Mouse (Mus musculus) hindbrain, embryonic 14.5 days (tissue): Measurements from ENCODE around the gene Bbs9. TPM values are rescaled to one million over a fixed set of nuclear protein-coding genes. Genes with fewer than 3 reads are reported as not detected.
A peak's percentile ranks its signal among the peaks of the same experiment; 100 is the strongest.

Experiments
- ATAC-seq: fragments of 200-750 bp; cut with Nextera tagmentation; 2 replicates; pipeline ENCODE4 v1.8.0; 2017; ENCODE audit warnings: moderate number of reproducible peaks, mild to moderate bottlenecking, moderate TSS enrichment, moderate library complexity; ENCODE audit not compliant: low FRiP score
- DNase-seq: peaks from one replicate; pipeline ENCODE4 v3.0.0-alpha.2; 2015; ENCODE audit warnings: low spot score
- H3K27ac ChIP-seq: fragments of 300-500 bp; sonication (generic); 2 replicates; pipeline ENCODE4 v1.5.1; 2014; ENCODE audit warnings: mild to moderate bottlenecking, moderate library complexity
- H3K27me3 ChIP-seq: fragments of 300-500 bp; sonication (generic); 2 replicates; pipeline ENCODE4 v1.6.1; 2014; ENCODE audit warnings: mild to moderate bottlenecking, low read length, mixed read lengths; ENCODE audit not compliant: control insufficient read depth, insufficient read depth
- H3K36me3 ChIP-seq: fragments of 300-500 bp; sonication (generic); replicated peaks from 2 replicates; pipeline ENCODE4 v1.6.1; 2014; ENCODE audit not compliant: control insufficient read depth, insufficient read depth
- H3K4me1 ChIP-seq: fragments of 300-500 bp; sonication (generic); replicated peaks from 2 replicates; pipeline ENCODE4 v1.6.1; 2014; ENCODE audit warnings: antibody characterized with exemption, low read length, mixed read lengths; ENCODE audit not compliant: control insufficient read depth, insufficient read depth
- H3K4me2 ChIP-seq: fragments of 300-500 bp; sonication (generic); replicated peaks from 2 replicates; pipeline ENCODE4 v1.6.1; 2014; ENCODE audit warnings: mild to moderate bottlenecking, moderate library complexity
- H3K4me3 ChIP-seq: fragments of 300-500 bp; sonication (generic); replicated peaks from 2 replicates; pipeline ENCODE4 v1.5.1; 2014; ENCODE audit warnings: mild to moderate bottlenecking, low read length
- H3K9ac ChIP-seq: fragments of 300-500 bp; sonication (generic); 2 replicates; pipeline ENCODE4 v1.6.1; 2014
- H3K9me3 ChIP-seq: fragments of 300-500 bp; sonication (generic); 2 replicates; pipeline ENCODE4 v1.6.1; 2016; ENCODE audit warnings: low read length; ENCODE audit not compliant: control insufficient read depth
- WGBS: fragments of 180-500 bp; shearing (Covaris S2); extraction: QIAGEN DNeasy Blood & Tissue Kit; methylation state at CpG from one replicate; pipeline ENCODE4 v1.1.7; 2014; 5-methylcytosine and 5-hydroxymethylcytosine counted together
- polyA plus RNA-seq: library from polyadenylated mRNA; unstranded; fragments of >200 nt; fragmentation: Nextera tagmentation; extraction: Ambion mirVana; gene quantifications from 2 replicates; pipeline ENCODE4 v1.2.1, GENCODE M21; 2014

Gene Bbs9
- polyA plus RNA-seq, 1 experiment from 2014 or later, result 20.0 TPM

GRCm38 (mm10) chr9:22515076-22515475, 39.6 kb downstream of the Bbs9 start:
- Histone ChIP-seq H3K4me1 (no peaks in the 10 kb centered on the region), H3K36me3 (no peaks in the 10 kb centered on the region), H3K4me2 (no peak overlapping the region), H3K9me3 (no peaks in the 10 kb centered on the region), H3K9ac (no peak overlapping the region), H3K4me3 (no peak overlapping the region), H3K27ac (no peak overlapping the region), H3K27me3 (no peaks in the 10 kb centered on the region)
- no peak for ATAC-seq
- WGBS, result 93% methylated on average over 4 of the region's 4 CpGs
- no peak for DNase-seq

GRCm38 (mm10) chr9:22518394-22519041, 43.0 kb downstream of the Bbs9 start:
- Histone ChIP-seq H3K36me3 (no peaks in the 10 kb centered on the region), H3K4me1 (no peaks in the 10 kb centered on the region), H3K9me3 (peaks cover 8% of the 10 kb centered on the region; the same call in 1 of the 2 replicates), H3K9ac (no peak overlapping the region), H3K27me3 (no peaks in the 10 kb centered on the region), H3K4me3 (no peak overlapping the region), H3K4me2 (no peak overlapping the region), H3K27ac (no peak overlapping the region)
- 93% methylated on average over 3 of the region's 3 CpGs for WGBS
- DNase-seq (peak; percentile 70), ATAC-seq (no peak)

- Histone ChIP-seq H3K4me3 (no peak overlapping the region), H3K4me2 (no peak overlapping the region), H3K9ac (no peak overlapping the region), H3K4me1 (no peaks in the 10 kb centered on the region), H3K27me3 (no peaks in the 10 kb centered on the region), H3K27ac (no peak overlapping the region), H3K36me3 (no peaks in the 10 kb centered on the region), H3K9me3 (peaks cover 8% of the 10 kb centered on the region; the same call in 1 of the 2 replicates)
- ATAC-seq (no peak), DNase-seq (no peak)
- WGBS, result 91% methylated on average over 1 of the region's 1 CpGs
Measured at GRCm38 (mm10) chr9:22523460-22523859, 47.9 kb downstream of the Bbs9 start.

GRCm38 (mm10) chr9:22530734-22531489, 55.4 kb downstream of the Bbs9 start:
- no peaks in the 10 kb centered on the region for H3K9me3 ChIP-seq
- H3K36me3 ChIP-seq, result no peaks in the 10 kb centered on the region
- ATAC-seq (no peak), DNase-seq (no peak)
- H3K27ac ChIP-seq, result no peak overlapping the region
- H3K4me2 ChIP-seq, result no peak overlapping the region
- no peak overlapping the region for H3K9ac ChIP-seq
- no peaks in the 10 kb centered on the region for H3K27me3 ChIP-seq
- no peak overlapping the region for H3K4me3 ChIP-seq
- 89% methylated on average over 3 of the region's 3 CpGs for WGBS
- no peaks in the 10 kb centered on the region for H3K4me1 ChIP-seq

- no peak overlapping the region for H3K9ac ChIP-seq
- no peak overlapping the region for H3K4me2 ChIP-seq
- no peak overlapping the region for H3K27ac ChIP-seq
- no peaks in the 10 kb centered on the region for H3K27me3 ChIP-seq
- 78% methylated on average over 5 of the region's 5 CpGs for WGBS
- no peaks in the 10 kb centered on the region for H3K36me3 ChIP-seq
- no peak for DNase-seq
- H3K4me1 ChIP-seq, result no peaks in the 10 kb centered on the region
- no peak for ATAC-seq
- no peak overlapping the region for H3K4me3 ChIP-seq
- no peaks in the 10 kb centered on the region for H3K9me3 ChIP-seq
Measured at GRCm38 (mm10) chr9:22532112-22532511, 56.6 kb downstream of the Bbs9 start.

- no peak overlapping the region for H3K9ac ChIP-seq
Measured at GRCm38 (mm10) chr9:22532810-22533447, 57.4 kb downstream of the Bbs9 start.

GRCm38 (mm10) chr9:22537767-22538373, 62.4 kb downstream of the Bbs9 start:
- Histone ChIP-seq H3K4me1 (no peaks in the 10 kb centered on the region), H3K9me3 (no peaks in the 10 kb centered on the region), H3K9ac (no peak overlapping the region), H3K4me3 (no peak overlapping the region), H3K27me3 (no peaks in the 10 kb centered on the region), H3K36me3 (no peaks in the 10 kb centered on the region), H3K4me2 (no peak overlapping the region), H3K27ac (no peak overlapping the region)
- 94% methylated on average over 11 of the region's 11 CpGs for WGBS
- ATAC-seq, result no peak
- DNase-seq, result no peak

More at GRCm38 (mm10) chr9:22532810-22533447, 57.4 kb downstream of the Bbs9 start:
- WGBS, result 61% methylated on average over 9 of the region's 9 CpGs
- Histone ChIP-seq H3K4me3 (no peak overlapping the region), H3K4me2 (no peak overlapping the region), H3K27ac (no peak overlapping the region), H3K9me3 (no peaks in the 10 kb centered on the region), H3K36me3 (no peaks in the 10 kb centered on the region), H3K4me1 (no peaks in the 10 kb centered on the region), H3K27me3 (no peaks in the 10 kb centered on the region)
- DNase-seq, result peak; percentile 74
- ATAC-seq, result peak; percentile 83; the same call in 1 of the 2 replicates

GRCm38 (mm10) chr9:22539546-22539945, 64.0 kb downstream of the Bbs9 start:
- Histone ChIP-seq H3K4me2 (no peak overlapping the region), H3K9me3 (no peaks in the 10 kb centered on the region), H3K4me3 (no peak overlapping the region), H3K9ac (no peak overlapping the region), H3K36me3 (no peaks in the 10 kb centered on the region), H3K27ac (no peak overlapping the region), H3K4me1 (no peaks in the 10 kb centered on the region), H3K27me3 (no peaks in the 10 kb centered on the region)
- WGBS, result 85% methylated on average over 4 of the region's 4 CpGs
- ATAC-seq (no peak), DNase-seq (no peak)

GRCm38 (mm10) chr9:22541130-22541529, 65.6 kb downstream of the Bbs9 start:
- Histone ChIP-seq H3K27me3 (no peaks in the 10 kb centered on the region), H3K27ac (no peak overlapping the region), H3K4me3 (no peak overlapping the region), H3K4me2 (no peak overlapping the region), H3K9ac (no peak overlapping the region), H3K9me3 (no peaks in the 10 kb centered on the region), H3K36me3 (no peaks in the 10 kb centered on the region), H3K4me1 (no peaks in the 10 kb centered on the region)
- no peak for DNase-seq
- no peak for ATAC-seq
- 82% methylated on average over 10 of the region's 10 CpGs for WGBS
